In genomic region chr15:80462106-80462505, GRCm38 (mm10) we compare ENCODE assay signal across 8 mouse cellular contexts.
DNase-seq lines count a peak whose midpoint lies in the region; ATAC-seq and TF ChIP-seq lines count a peak whose summit lies in the region.

No protein-coding gene starts in this region.

- no peak for ATAC-seq in forebrain, postnatal 0 days
- no peak for ATAC-seq in limb, embryonic 12.5 days (ENCODE audit: insufficient number of reproducible peaks, insufficient read depth, low FRiP score, low TSS enrichment, low read depth)
- ATAC-seq in neural tube, embryonic 12.5 days (ENCODE audit: low FRiP score, low read depth) = 0 out of 2 replicates have a peak, but pooled peaks have one; percentile 21

- peak; percentile 9 for DNase-seq in urinary bladder, postnatal 14 days (ENCODE audit: low spot score)
- no peak for DNase-seq in urinary bladder, adult 2 months (ENCODE audit: low spot score)
- DNase-seq in forebrain, postnatal 0 days = no peak
- no peak for DNase-seq in layer of hippocampus, postnatal 36 days
- DNase-seq in gastrocnemius, adult 8-10 months (ENCODE audit: low spot score in 2 of 2) = no peak
- DNase-seq in MN1 (ENCODE audit: low spot score) = no peak

- TF ChIP-seq CTCF in forebrain, postnatal 0 days (IDR thresholded peaks at IDR 0.05; ENCODE audit: low read depth) = 0 out of 2 replicates have a peak, but pooled peaks have one; percentile 10

- H3K4me2 ChIP-seq in forebrain, postnatal 0 days (ENCODE audit: low read depth) = no peak overlapping the region
- H3K4me2 ChIP-seq in limb, embryonic 12.5 days = peak overlapping the region; percentile 52
- peak overlapping the region; percentile 50 for H3K4me2 ChIP-seq in neural tube, embryonic 12.5 days (replicated peaks)

- WGBS in forebrain, postnatal 0 days = 8% methylated on average over 9 of the region's 9 CpGs
- WGBS in limb, embryonic 12.5 days = 3% methylated on average over 9 of the region's 9 CpGs
- WGBS in neural tube, embryonic 12.5 days = 0% methylated on average over 9 of the region's 9 CpGs

- H3K9ac ChIP-seq in forebrain, postnatal 0 days = no peak overlapping the region
- H3K9ac ChIP-seq in limb, embryonic 12.5 days (replicated peaks) = 0 out of 2 replicates have a peak overlapping the region, but pooled peaks have one; percentile 2
- H3K9ac ChIP-seq in neural tube, embryonic 12.5 days = no peak overlapping the region

- no peaks in the 10 kb centered on the region for H3K36me3 ChIP-seq in forebrain, postnatal 0 days (ENCODE audit: insufficient read depth)
- no peaks in the 10 kb centered on the region for H3K36me3 ChIP-seq in limb, embryonic 12.5 days
- H3K36me3 ChIP-seq in neural tube, embryonic 12.5 days = no peaks in the 10 kb centered on the region

- no peaks in the 10 kb centered on the region for H3K27me3 ChIP-seq in forebrain, postnatal 0 days (ENCODE audit: insufficient read depth, low read length)
- H3K27me3 ChIP-seq in limb, embryonic 12.5 days = peaks cover 17% of the 10 kb centered on the region
- peaks cover 6% of the 10 kb centered on the region; the same call in 1 of the 2 replicates for H3K27me3 ChIP-seq in neural tube, embryonic 12.5 days (replicated peaks)

- no peak overlapping the region for H3K27ac ChIP-seq in forebrain, postnatal 0 days (ENCODE audit: low read depth, low read length)
- H3K27ac ChIP-seq in limb, embryonic 12.5 days = no peak overlapping the region
- H3K27ac ChIP-seq in neural tube, embryonic 12.5 days = no peak overlapping the region

- H3K4me1 ChIP-seq in forebrain, postnatal 0 days (ENCODE audit: insufficient read depth) = peaks cover 9% of the 10 kb centered on the region
- peaks cover 21% of the 10 kb centered on the region for H3K4me1 ChIP-seq in limb, embryonic 12.5 days (replicated peaks)
- H3K4me1 ChIP-seq in neural tube, embryonic 12.5 days = peaks cover 6% of the 10 kb centered on the region; the same call in 1 of the 2 replicates

- no peak overlapping the region for H3K4me3 ChIP-seq in forebrain, postnatal 0 days (ENCODE audit: low read depth, low read length)
- H3K4me3 ChIP-seq in limb, embryonic 12.5 days (replicated peaks) = peak overlapping the region; percentile 25
- peak overlapping the region; percentile 18; the same call in 1 of the 2 replicates for H3K4me3 ChIP-seq in neural tube, embryonic 12.5 days

- H3K9me3 ChIP-seq in forebrain, postnatal 0 days (ENCODE audit: low read length) = no peaks in the 10 kb centered on the region
- no peaks in the 10 kb centered on the region for H3K9me3 ChIP-seq in limb, embryonic 12.5 days
- no peaks in the 10 kb centered on the region for H3K9me3 ChIP-seq in neural tube, embryonic 12.5 days
